Mouse (Mus musculus) heart, embryonic 16.5 days (tissue): Measurements from ENCODE around the gene Ccm2. TPM values are rescaled to one million over a fixed set of nuclear protein-coding genes. Genes with fewer than 3 reads are reported as not detected.

ENCODE experiments used
- ATAC-seq: fragments of 200-750 bp; cut with Nextera tagmentation; replicated peaks from 2 replicates; pipeline ENCODE4 v1.8.0; 2017; ENCODE audit warnings: moderate number of reproducible peaks; ENCODE audit not compliant: insufficient read depth, low FRiP score; ENCODE audit errors: extremely low read depth
- H3K27ac ChIP-seq: fragments of 300-500 bp; sonication (generic); 2 replicates; pipeline ENCODE4 v1.5.1; 2014; ENCODE audit warnings: mild to moderate bottlenecking, low read length, control low read depth, moderate library complexity
- H3K27me3 ChIP-seq: fragments of 300-500 bp; sonication (generic); 2 replicates; pipeline ENCODE4 v1.6.1; 2014; ENCODE audit warnings: low read length, mixed read lengths; ENCODE audit not compliant: control insufficient read depth, insufficient read depth
- H3K36me3 ChIP-seq: fragments of 300-500 bp; sonication (generic); 2 replicates; pipeline ENCODE4 v1.6.1; 2014; ENCODE audit not compliant: control insufficient read depth, insufficient read depth
- H3K4me1 ChIP-seq: fragments of 300-500 bp; sonication (generic); 2 replicates; pipeline ENCODE4 v1.6.1; 2014; ENCODE audit warnings: low read length, mixed read lengths; ENCODE audit not compliant: control insufficient read depth, insufficient read depth
- H3K4me2 ChIP-seq: fragments of 300-500 bp; sonication (generic); 2 replicates; pipeline ENCODE4 v1.6.1; 2014; ENCODE audit warnings: low read depth, mild to moderate bottlenecking, control low read depth, low read length
- H3K4me3 ChIP-seq: fragments of 300-500 bp; sonication (generic); 2 replicates; pipeline ENCODE4 v1.5.1; 2014; ENCODE audit warnings: mild to moderate bottlenecking, control low read depth, low read length
- H3K9ac ChIP-seq: fragments of 300-500 bp; sonication (generic); 2 replicates; pipeline ENCODE4 v1.6.1; 2014; ENCODE audit warnings: low read length, control low read depth
- H3K9me3 ChIP-seq: fragments of 300-500 bp; sonication (generic); replicated peaks from 2 replicates; pipeline ENCODE4 v1.6.1; 2016; ENCODE audit warnings: low read length; ENCODE audit not compliant: control insufficient read depth
- WGBS: fragments of 180-500 bp; shearing (Covaris S2); extraction: QIAGEN DNeasy Blood & Tissue Kit; methylation state at CpG from one replicate; pipeline ENCODE4 v1.1.7; 2014; 5-methylcytosine and 5-hydroxymethylcytosine counted together
- polyA plus RNA-seq: library from polyadenylated mRNA; unstranded; fragments of >200 nt; fragmentation: Nextera tagmentation; extraction: Ambion mirVana; gene quantifications from 2 replicates; pipeline ENCODE4 v1.2.1, GENCODE M21; 2015

Gene Ccm2
- polyA plus RNA-seq, 1 experiment from 2014 or later: 58.7 TPM

- WGBS: 13% methylated on average over 10 of the region's 10 CpGs
- no peaks in the 10 kb centered on the region for H3K27me3 ChIP-seq
- peaks cover 22% of the 10 kb centered on the region for H3K36me3 ChIP-seq
- peak overlapping the region; percentile 85 for H3K4me2 ChIP-seq
- peak overlapping the region; percentile 87 for H3K9ac ChIP-seq
- H3K9me3 ChIP-seq: no peaks in the 10 kb centered on the region
- peak; percentile 54 for ATAC-seq
- H3K4me3 ChIP-seq: peak overlapping the region; percentile 69
- peak overlapping the region; percentile 94 for H3K27ac ChIP-seq
- peaks cover 11% of the 10 kb centered on the region for H3K4me1 ChIP-seq
Measured at GRCm38 (mm10) chr11:6527256-6528185, 19.2 kb upstream of the Ccm2 start.

GRCm38 (mm10) chr11:6528186-6529006, 18.3 kb upstream of the Ccm2 start:
- Histone ChIP-seq H3K27ac (peak overlapping the region; percentile 94), H3K36me3 (peaks cover 22% of the 10 kb centered on the region), H3K9ac (peak overlapping the region; percentile 87), H3K9me3 (no peaks in the 10 kb centered on the region), H3K4me1 (peaks cover 11% of the 10 kb centered on the region), H3K27me3 (no peaks in the 10 kb centered on the region), H3K4me3 (peak overlapping the region; percentile 69), H3K4me2 (peak overlapping the region; percentile 85)
- peak; percentile 94 for ATAC-seq
- under 1% methylated on average over 51 of the region's 51 CpGs for WGBS

DNA sequence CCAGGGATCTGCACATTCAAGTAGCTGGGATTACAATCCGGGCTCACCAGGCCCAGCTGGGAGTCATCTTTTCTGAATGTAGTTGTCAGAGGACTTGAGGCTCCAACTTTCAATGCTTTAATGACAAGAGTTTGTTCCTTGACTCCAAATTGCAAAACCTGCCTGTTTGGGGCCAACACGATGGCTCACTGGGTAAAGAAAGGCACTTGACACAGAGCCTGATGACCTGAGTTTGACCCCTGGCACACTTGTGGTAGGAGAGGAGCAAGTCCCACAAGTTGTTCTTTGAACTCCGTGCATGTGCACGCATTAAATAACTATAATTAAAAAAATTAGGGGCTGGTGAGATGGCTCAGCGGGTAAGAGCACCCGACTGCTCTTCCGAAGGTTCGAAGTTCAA, 16.7 kb upstream of the Ccm2 start:
- no peak overlapping the region for H3K27ac ChIP-seq
- H3K4me2 ChIP-seq: no peak overlapping the region
- H3K36me3 ChIP-seq: peaks cover 17% of the 10 kb centered on the region
- no peaks in the 10 kb centered on the region for H3K9me3 ChIP-seq
- ATAC-seq: no peak
- WGBS: 81% methylated on average over 8 of the region's 8 CpGs
- H3K27me3 ChIP-seq: no peaks in the 10 kb centered on the region
- no peak overlapping the region for H3K9ac ChIP-seq
- H3K4me1 ChIP-seq: peaks cover 11% of the 10 kb centered on the region
- H3K4me3 ChIP-seq: no peak overlapping the region

DNA sequence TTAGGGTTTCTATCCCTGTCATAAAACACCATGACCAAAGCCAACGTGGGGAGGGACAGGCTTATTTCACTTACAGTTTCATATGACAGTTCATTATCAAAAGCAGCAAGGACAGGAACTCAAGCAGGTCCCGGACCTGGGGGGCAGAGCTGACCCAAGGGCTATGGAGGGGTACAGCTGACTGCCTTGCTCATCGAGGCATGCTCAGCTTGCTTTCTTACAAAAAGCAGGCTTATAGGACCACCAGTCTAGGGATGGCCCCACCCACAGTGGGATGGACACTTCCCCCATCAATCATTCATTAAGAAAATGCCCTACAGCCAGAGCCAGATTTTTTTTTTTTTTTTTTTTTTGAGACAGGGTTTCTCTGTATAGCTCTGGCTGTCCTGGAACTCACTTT, 15.9 kb upstream of the Ccm2 start:
- Histone ChIP-seq H3K4me2 (no peak overlapping the region), H3K36me3 (peaks cover 9% of the 10 kb centered on the region), H3K4me3 (no peak overlapping the region), H3K9me3 (no peaks in the 10 kb centered on the region), H3K27ac (no peak overlapping the region), H3K27me3 (no peaks in the 10 kb centered on the region), H3K9ac (no peak overlapping the region), H3K4me1 (peaks cover 11% of the 10 kb centered on the region)
- no peak for ATAC-seq
- 82% methylated on average over 3 of the region's 3 CpGs for WGBS

DNA sequence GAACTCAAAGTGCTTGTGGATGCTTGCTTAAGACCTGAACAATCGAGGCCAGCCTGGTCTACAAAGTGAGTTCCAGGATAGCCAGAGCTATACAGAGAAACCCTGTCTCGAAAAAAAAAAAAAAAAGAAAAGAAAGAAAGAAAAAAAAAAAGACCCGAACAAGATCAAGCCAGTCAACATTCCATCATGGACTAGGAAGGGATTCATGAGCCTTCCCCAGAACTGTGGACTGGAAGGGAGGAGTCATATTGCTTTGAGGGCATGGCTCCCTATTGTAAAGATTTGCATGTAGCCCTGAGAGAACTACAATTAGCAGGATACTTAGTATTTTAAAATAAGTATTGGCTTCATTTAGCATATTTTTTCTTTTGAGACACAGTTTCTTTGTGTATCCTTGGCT, 2.0 kb upstream of the Ccm2 start:
- Histone ChIP-seq H3K4me2 (no peak overlapping the region), H3K36me3 (no peaks in the 10 kb centered on the region), H3K4me3 (no peak overlapping the region), H3K9me3 (no peaks in the 10 kb centered on the region), H3K9ac (no peak overlapping the region), H3K27ac (no peak overlapping the region), H3K27me3 (no peaks in the 10 kb centered on the region), H3K4me1 (peaks cover 17% of the 10 kb centered on the region)
- no peak for ATAC-seq
- WGBS: 71% methylated on average over 3 of the region's 3 CpGs

DNA sequence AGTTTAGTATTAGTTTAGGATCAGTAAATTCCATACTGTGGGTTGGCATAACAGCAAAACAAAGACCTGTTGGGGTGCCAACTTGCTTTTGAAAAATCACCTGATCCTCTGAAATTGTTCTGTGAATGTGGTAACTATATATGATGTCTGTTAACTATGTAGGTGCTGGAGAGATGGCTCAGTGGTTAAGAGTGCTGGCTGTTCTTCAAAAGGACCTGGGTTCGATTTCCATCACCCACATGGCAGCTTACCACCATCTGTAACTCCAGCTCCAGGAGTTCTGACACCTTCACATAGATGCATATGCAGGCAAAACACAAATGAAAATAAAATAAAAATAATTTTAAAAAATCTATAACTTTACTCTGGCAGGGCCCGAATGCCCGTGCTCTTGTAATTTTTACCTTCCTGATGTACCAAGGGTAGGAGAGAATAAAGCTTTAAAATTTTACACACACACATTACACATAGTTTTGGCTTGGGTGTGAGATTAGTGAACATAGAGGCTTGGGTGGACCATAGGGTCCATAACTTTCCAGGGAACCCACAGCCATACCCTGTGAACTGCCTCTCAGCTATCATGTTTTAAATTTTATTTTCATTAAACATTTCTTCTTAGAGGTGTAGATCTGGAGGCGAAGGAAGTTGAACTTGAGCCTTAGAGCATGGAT, 1.4 kb upstream of the Ccm2 start:
- no peak overlapping the region for H3K9ac ChIP-seq
- peaks cover 17% of the 10 kb centered on the region for H3K4me1 ChIP-seq
- H3K4me3 ChIP-seq: no peak overlapping the region
- no peaks in the 10 kb centered on the region for H3K36me3 ChIP-seq
- ATAC-seq: no peak
- H3K27ac ChIP-seq: peak overlapping the region; percentile 99
- H3K9me3 ChIP-seq: no peaks in the 10 kb centered on the region
- peak overlapping the region; percentile 84; the same call in 1 of the 2 replicates for H3K4me2 ChIP-seq
- H3K27me3 ChIP-seq: no peaks in the 10 kb centered on the region
- WGBS: 92% methylated on average over 4 of the region's 4 CpGs

DNA sequence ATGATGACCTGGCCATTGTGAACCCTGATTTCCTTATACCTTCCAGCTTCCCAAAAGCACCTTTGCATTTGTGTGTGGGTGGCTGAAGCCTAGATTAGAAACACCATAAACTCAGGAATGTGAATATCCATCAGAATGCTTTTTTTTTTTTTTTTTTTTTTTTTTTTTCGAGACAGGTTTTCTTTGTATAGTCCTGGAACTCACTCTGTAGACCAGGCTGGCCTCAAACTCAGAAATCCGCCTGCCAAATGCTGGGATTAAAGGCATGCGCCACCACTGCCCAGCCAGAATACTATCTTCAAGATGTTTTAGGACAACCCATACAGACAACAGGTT, 862 bp upstream of the Ccm2 start:
- H3K36me3 ChIP-seq: no peaks in the 10 kb centered on the region
- ATAC-seq: 0 out of 2 replicates have a peak, but pooled peaks have one; percentile 1
- H3K27me3 ChIP-seq: no peaks in the 10 kb centered on the region
- peaks cover 17% of the 10 kb centered on the region for H3K4me1 ChIP-seq
- H3K4me2 ChIP-seq: peak overlapping the region; percentile 84
- H3K9me3 ChIP-seq: no peaks in the 10 kb centered on the region
- H3K4me3 ChIP-seq: peak overlapping the region; percentile 90
- peak overlapping the region; percentile 95 for H3K9ac ChIP-seq
- 28% methylated on average over 3 of the region's 3 CpGs for WGBS
- H3K27ac ChIP-seq: peak overlapping the region; percentile 99

DNA sequence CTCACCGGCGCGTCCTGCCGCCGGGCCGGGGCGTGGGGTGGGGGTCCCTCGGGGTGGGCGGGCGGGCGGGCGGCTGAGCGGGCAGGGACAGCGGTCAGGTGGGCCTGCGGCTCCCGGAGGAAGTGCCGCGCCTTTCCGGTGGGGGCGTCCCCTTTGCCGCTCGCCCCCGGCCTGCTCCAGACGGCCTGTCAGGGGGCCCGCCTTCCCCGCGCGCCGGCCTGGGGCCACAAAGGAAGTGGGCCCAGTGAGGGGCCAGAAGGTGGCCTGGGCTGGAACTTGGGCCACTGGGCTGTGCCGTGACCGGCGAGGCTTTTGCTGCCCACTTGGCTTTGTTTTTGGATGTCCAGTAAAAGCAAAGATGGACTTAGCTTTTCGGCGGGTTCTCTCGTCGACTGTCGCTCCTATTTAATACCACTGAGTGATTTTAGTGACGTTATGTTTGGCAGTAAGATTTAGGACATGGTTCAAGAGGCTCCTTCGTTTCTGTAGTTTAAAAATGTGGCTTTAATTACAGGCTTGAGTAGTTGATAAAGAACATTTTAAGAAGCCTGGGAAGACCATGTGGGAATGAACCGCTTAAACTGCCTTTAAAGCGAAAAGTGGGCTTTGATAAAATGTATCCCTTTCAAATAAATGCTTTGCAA, 472 bp downstream of the Ccm2 start:
- under 1% methylated on average over 27 of the region's 41 CpGs for WGBS
- Histone ChIP-seq H3K27me3 (no peaks in the 10 kb centered on the region), H3K4me1 (peaks cover 17% of the 10 kb centered on the region), H3K4me3 (peak overlapping the region; percentile 90), H3K27ac (peak overlapping the region; percentile 99), H3K4me2 (peak overlapping the region; percentile 84), H3K9ac (peak overlapping the region; percentile 95), H3K9me3 (no peaks in the 10 kb centered on the region), H3K36me3 (no peaks in the 10 kb centered on the region)
- peak; percentile 69 for ATAC-seq
